9 mouse cellular contexts compared by ENCODE assay signal in the genomic region with DNA sequence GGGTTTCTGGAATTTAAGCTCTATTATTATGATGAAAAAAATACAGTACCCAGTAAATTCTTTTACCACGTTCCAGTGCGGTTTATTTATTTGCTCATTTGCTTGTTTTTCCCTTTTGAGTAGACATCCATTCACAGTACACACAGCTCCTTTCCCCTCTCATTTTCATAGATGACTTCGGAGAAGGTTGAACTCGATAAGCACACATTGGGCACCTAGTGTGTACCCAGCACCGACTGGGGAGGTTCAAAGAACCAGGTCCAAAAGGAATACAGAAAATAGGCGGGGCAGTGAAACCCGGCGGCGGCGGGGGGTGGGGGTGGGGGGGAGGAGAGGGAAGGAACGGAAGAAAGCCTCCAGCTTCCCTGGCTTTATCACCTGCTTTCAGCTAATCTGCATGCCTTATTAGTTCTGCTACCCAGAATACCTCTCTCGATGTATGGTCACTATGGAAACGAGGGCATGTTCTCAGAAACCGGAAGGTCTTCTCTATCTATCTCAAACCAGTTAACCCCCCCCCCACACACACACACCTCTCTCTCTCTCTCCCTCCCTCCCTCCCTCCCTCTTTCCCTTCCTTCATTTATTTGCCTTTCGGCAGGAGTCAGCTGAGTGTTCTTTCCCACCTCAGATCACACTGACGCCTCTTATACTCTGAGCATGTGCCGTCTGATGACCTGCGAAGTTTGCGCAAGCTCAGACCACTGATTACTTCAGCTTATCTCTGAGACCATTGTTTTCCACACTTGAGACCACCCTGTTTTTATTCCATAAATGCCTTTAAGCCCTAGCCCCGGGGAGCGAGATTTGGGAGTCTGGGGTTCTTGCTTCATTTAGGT. TPM values are rescaled to one million over a fixed set of nuclear protein-coding genes. Genes with fewer than 3 reads are reported as not detected.
DNase-seq lines count a peak whose midpoint lies in the region; ATAC-seq and TF ChIP-seq lines count a peak whose summit lies in the region.
"Had no signal": no experiment of that assay in that cellular context is flagged by ENCODE, and none has a peak within 500 bp of the region (broad histone marks: within the 10 kb centered on the region; RNA-seq: fewer than 3 reads in every experiment).

No protein-coding gene starts in this region.

- no peak for ATAC-seq in lung, embryonic 15.5 days (ENCODE audit: borderline replicate concordance, extremely low read depth, low FRiP score, low TSS enrichment)
- ATAC-seq in hindbrain, embryonic 14.5 days (ENCODE audit: low FRiP score) = peak; percentile 85
- ATAC-seq in midbrain, postnatal 0 days (ENCODE audit: low FRiP score) = peak; percentile 89
- no peak for ATAC-seq in CD4-positive, CD25-positive, alpha-beta regulatory T cell, adult 4 months

- no peaks in the 10 kb centered on the region for H3K27me3 ChIP-seq in heart, embryonic 10.5 days (ENCODE audit: insufficient read depth, poor library complexity, severe bottlenecking)
- H3K27me3 ChIP-seq in lung, embryonic 15.5 days = no peaks in the 10 kb centered on the region
- H3K27me3 ChIP-seq in hindbrain, embryonic 14.5 days (ENCODE audit: control insufficient read depth, insufficient read depth, low read length) = no peaks in the 10 kb centered on the region
- no peaks in the 10 kb centered on the region for H3K27me3 ChIP-seq in midbrain, postnatal 0 days (ENCODE audit: insufficient read depth, low read length)

- intact Hi-C loops in heart, postnatal 14 days (cut with DNase I) = no loop called here

- H3K27ac ChIP-seq in heart, embryonic 10.5 days = peak overlapping the region; percentile 62
- H3K27ac ChIP-seq in lung, embryonic 15.5 days = no peak overlapping the region
- H3K27ac ChIP-seq in hindbrain, embryonic 14.5 days = peak overlapping the region; percentile 67
- peak overlapping the region; percentile 57 for H3K27ac ChIP-seq in midbrain, postnatal 0 days (ENCODE audit: low read depth, low read length)

- TF ChIP-seq CTCF in midbrain, postnatal 0 days (IDR thresholded peaks at IDR 0.05) = no peak

- no peak overlapping the region for H3K9ac ChIP-seq in lung, embryonic 15.5 days
- H3K9ac ChIP-seq in hindbrain, embryonic 14.5 days = peak overlapping the region; percentile 45
- 0 out of 2 replicates have a peak overlapping the region, but pooled peaks have one; percentile 36 for H3K9ac ChIP-seq in midbrain, postnatal 0 days (replicated peaks; ENCODE audit: low read length, poor library complexity, severe bottlenecking)

- 18% methylated on average over 21 of the region's 21 CpGs for WGBS in heart, embryonic 10.5 days
- 20% methylated on average over 20 of the region's 21 CpGs for WGBS in lung, embryonic 15.5 days
- WGBS in hindbrain, embryonic 14.5 days = 26% methylated on average over 21 of the region's 21 CpGs
- 16% methylated on average over 21 of the region's 21 CpGs for WGBS in midbrain, postnatal 0 days

- no peaks in the 10 kb centered on the region for H3K36me3 ChIP-seq in heart, embryonic 10.5 days
- H3K36me3 ChIP-seq in lung, embryonic 15.5 days = no peaks in the 10 kb centered on the region
- no peaks in the 10 kb centered on the region for H3K36me3 ChIP-seq in hindbrain, embryonic 14.5 days (replicated peaks; ENCODE audit: control insufficient read depth, insufficient read depth)
- H3K36me3 ChIP-seq in midbrain, postnatal 0 days (ENCODE audit: insufficient read depth, low read length) = no peaks in the 10 kb centered on the region

- DNase-seq in heart, embryonic 10.5 days (ENCODE audit: low spot score) = no peak
- DNase-seq in heart, postnatal 14 days = no peak
- no peak for DNase-seq in lung, adult 18-20 months
- peak; percentile 42 for DNase-seq in hindbrain, embryonic 14.5 days (ENCODE audit: low spot score)
- peak; percentile 70 for DNase-seq in midbrain, postnatal 0 days (ENCODE audit: low spot score)
- no peak for DNase-seq in right cerebral cortex, adult 18-20 months
- DNase-seq: kidney, adult 11 months had no signal

- H3K4me1 ChIP-seq in heart, embryonic 10.5 days = peaks cover 52% of the 10 kb centered on the region
- peaks cover 13% of the 10 kb centered on the region; the same call in 1 of the 2 replicates for H3K4me1 ChIP-seq in lung, embryonic 15.5 days
- H3K4me1 ChIP-seq in hindbrain, embryonic 14.5 days (replicated peaks; ENCODE audit: control insufficient read depth, insufficient read depth, low read length) = peaks cover 20% of the 10 kb centered on the region; the same call in 1 of the 2 replicates
- H3K4me1 ChIP-seq in midbrain, postnatal 0 days (ENCODE audit: insufficient read depth, low read length) = no peaks in the 10 kb centered on the region

- no peaks in the 10 kb centered on the region for H3K9me3 ChIP-seq in heart, embryonic 10.5 days
- H3K9me3 ChIP-seq in lung, embryonic 15.5 days = no peaks in the 10 kb centered on the region
- no peaks in the 10 kb centered on the region for H3K9me3 ChIP-seq in hindbrain, embryonic 14.5 days (ENCODE audit: control insufficient read depth, low read length)
- no peaks in the 10 kb centered on the region for H3K9me3 ChIP-seq in midbrain, postnatal 0 days (ENCODE audit: low read length)

- H3K4me3 ChIP-seq in heart, embryonic 10.5 days = peak overlapping the region; percentile 48
- no peak overlapping the region for H3K4me3 ChIP-seq in lung, embryonic 15.5 days
- peak overlapping the region; percentile 15 for H3K4me3 ChIP-seq in hindbrain, embryonic 14.5 days (replicated peaks; ENCODE audit: low read length)
- H3K4me3 ChIP-seq in midbrain, postnatal 0 days (ENCODE audit: low read depth, low read length) = peak overlapping the region; percentile 18

- peak overlapping the region; percentile 41 for H3K4me2 ChIP-seq in lung, embryonic 15.5 days
- peak overlapping the region; percentile 46 for H3K4me2 ChIP-seq in hindbrain, embryonic 14.5 days (replicated peaks)
- peak overlapping the region; percentile 37 for H3K4me2 ChIP-seq in midbrain, postnatal 0 days (ENCODE audit: low read depth, low read length, poor library complexity, severe bottlenecking)

RNA-seq across cellular contexts. Expression of gene Map1b, which starts 25.3 kb away (rescaled TPM):
- polyA plus RNA-seq in heart, embryonic 10.5 days (2016; fragmentation: Nextera tagmentation; extraction: Ambion mirVana) = 164 and 186 TPM in 2 replicates
- total RNA-seq in heart, postnatal 14 days (2021) = 10 to 100 TPM; 20.6 to 24.3 TPM
- 63.4 and 76.4 TPM in 2 replicates for polyA plus RNA-seq in lung, embryonic 15.5 days (2015; fragmentation: Nextera tagmentation; extraction: Ambion mirVana)
- polyA plus RNA-seq in hindbrain, embryonic 14.5 days (2014; fragmentation: Nextera tagmentation; extraction: Ambion mirVana) = 2,185 and 2,283 TPM in 2 replicates
- 913 and 940 TPM in 2 replicates for total RNA-seq in midbrain, postnatal 0 days (2014; rRNA removed)
- 1,865 and 2,125 TPM in 2 replicates for polyA plus RNA-seq in midbrain, postnatal 0 days (2015; fragmentation: Nextera tagmentation; extraction: Ambion mirVana)
- polyA plus RNA-seq in CD4-positive, CD25-positive, alpha-beta regulatory T cell, adult 4 months (2017; shearing (Covaris generic)) = under 1 TPM; 0.16 to 0.26 TPM

Comparison
In these comparisons a context has a peak if more than half of its experiments do, and no peak if none do; other contexts are left out.
1. DNase-seq: peak in hindbrain, embryonic 14.5 days (single experiment) and midbrain, postnatal 0 days (single experiment); none in heart, embryonic 10.5 days (single experiment), heart, postnatal 14 days (0 of 2), lung, adult 18-20 months (0 of 2) and right cerebral cortex, adult 18-20 months (single experiment).
2. ATAC-seq: peak in hindbrain, embryonic 14.5 days (single experiment) and midbrain, postnatal 0 days (single experiment); none in lung, embryonic 15.5 days (single experiment) and CD4-positive, CD25-positive, alpha-beta regulatory T cell, adult 4 months (single experiment).
3. RNA of gene Map1b, which starts 25.3 kb away (polyA plus RNA-seq): 2,185 to 2,283 TPM in hindbrain, embryonic 14.5 days, 1,865 to 2,125 TPM in midbrain, postnatal 0 days, 164 to 186 TPM in heart, embryonic 10.5 days and 63.4 to 76.4 TPM in lung, embryonic 15.5 days; 0.16 to 0.26 TPM in CD4-positive, CD25-positive, alpha-beta regulatory T cell, adult 4 months; every median in the first group is over 10 times any median in the second.
4. Peak in every context shown above with its lines, with median percentiles within 50 percentile points of each other: H3K4me2 ChIP-seq.